Mouse (Mus musculus) embryonic stem cell, embryonic (primary cell): ENCODE data around the gene Selenof.

Experiments used
- CTCF ChIA-PET, 4 experiments: fragments of 300-600 bp in 2 of 4; fragments of 350-600 bp in 2 of 4; sonication (Branson Sonifier 250); formaldehyde crosslinking; loops; one replicate each; lab custom pipeline; 2022; ENCODE audit warnings: inconsistent platforms in 2 of 4; lab: Charles Lee
- POLR2A ChIA-PET, 4 experiments: fragments of 300-600 bp in 2 of 4; fragments of 350-600 bp in 2 of 4; sonication (Branson Sonifier 250); formaldehyde crosslinking; loops; one replicate each; lab custom pipeline; 2022; ENCODE audit warnings: antibody characterized with exemption in 4 of 4, inconsistent platforms in 1 of 4; lab: Charles Lee

The Selenof gene

DNA sequence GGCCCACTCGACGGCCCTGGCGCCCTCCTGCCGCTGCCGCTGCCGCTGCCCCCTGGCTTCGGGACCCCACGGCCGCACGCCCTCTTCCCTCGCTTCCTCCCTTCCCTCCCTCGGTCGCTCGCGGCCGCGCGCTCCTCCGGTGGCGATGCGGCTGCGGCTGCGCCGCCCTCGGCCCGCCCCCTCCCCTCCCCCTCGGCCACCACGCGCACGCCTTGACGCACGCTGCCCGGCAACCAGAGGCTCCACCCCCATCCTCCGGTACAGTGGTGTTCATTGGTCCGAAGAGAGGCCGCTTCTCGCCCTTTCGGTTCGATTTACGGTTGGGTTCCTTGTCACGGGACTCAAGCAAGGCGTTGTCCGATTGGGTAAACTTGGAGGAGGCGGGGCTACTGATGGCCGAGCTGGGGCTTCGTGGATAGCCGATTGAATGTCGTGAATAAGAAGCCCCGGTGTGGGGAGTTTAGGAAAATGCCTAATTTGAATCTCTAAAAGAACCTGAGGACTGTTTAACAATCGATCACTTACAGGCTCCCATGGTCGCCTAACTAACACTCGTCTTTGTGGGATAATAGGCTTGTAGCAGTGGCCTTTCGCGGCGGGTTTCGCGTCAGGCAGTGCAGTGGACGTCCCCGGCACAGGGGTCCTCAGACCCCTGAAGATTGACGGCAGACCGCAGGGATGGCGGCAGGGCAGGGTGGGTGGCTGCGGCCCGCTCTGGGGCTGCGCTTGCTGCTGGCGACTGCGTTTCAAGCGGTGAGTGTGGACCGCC lies at the start of gene Selenof, which contains the start of gene Hs2st1:
Selenof (plus strand) TSS at position 258 of the 769 bp plus-strand sequence.
Hs2st1 (minus strand) TSS at position 135 of the 769 bp plus-strand sequence.
- ChIA-PET CTCF (interaction anchor here in 3 of 4 experiments (0.5 to 1.2 kb wide), 4 partner anchors 103 to 532 kb away, joined by 3 to 5 read pairs (median 4); no protein-coding TSS in a partner anchor), POLR2A (interaction anchor here in 3 of 4 experiments (0.6 to 8.4 kb wide), 56 partner anchors 9 to 1688 kb away, joined by 3 to 60 read pairs (median 4); partner anchors contain the start of gene Odf2l (in 3 of the 3))

- ChIA-PET POLR2A (interaction anchor here in 2 of 4 experiments (1.0 to 1.4 kb wide), 2 partner anchors 9 to 39 kb away, joined by 3 to 4 read pairs; no protein-coding TSS in a partner anchor), CTCF (no interaction called here)
Observed at GRCm38 (mm10) chr3:144527918-144528317, 42.2 kb upstream of the Selenof start.

DNA sequence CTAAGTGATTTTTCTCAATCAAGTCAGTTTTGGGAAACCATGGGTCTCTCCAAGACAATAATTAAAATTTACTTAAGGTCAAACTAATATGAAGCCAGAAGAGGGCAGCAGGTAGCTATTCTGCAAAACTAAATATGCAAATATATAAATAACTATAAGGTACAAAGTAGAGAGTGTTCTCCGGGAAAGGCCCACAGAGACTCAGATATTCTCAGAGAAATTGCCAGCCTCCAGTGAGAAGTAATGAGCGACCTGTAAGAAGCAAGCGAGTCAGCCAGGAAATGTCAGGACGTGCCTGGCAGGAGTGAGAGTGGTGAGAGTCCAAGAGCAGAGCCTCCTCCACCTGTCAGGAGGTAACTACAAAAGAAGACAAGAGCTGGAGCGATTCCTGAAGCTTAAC lies 39.1 kb upstream of the Selenof start:
- POLR2A ChIA-PET, result interaction anchor here in 2 of 4 experiments (1.0 to 1.3 kb wide), 4 partner anchors 10 to 40 kb away, joined by 3 read pairs; partner anchors contain the start of gene Selenof (in 1 of the 2)
- CTCF ChIA-PET, result no interaction called here

DNA sequence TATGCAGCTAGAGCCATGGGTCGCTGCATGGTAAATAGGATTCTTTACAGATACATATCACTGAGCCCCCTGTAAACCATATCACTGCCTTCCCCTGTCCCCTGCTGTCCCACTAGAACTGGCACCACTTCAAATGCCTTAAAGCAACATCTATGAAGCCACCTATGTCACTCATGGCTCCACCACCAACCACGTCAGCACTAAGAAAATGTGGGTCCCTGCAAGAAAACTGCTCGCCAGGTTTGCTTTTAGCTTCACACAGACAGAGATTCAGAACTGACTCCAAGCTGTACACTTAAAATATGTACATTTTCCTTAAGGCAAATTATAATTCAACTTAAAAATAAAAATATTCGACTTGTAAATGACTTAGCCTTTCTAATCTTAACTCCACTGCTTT lies 35.0 kb upstream of the Selenof start:
- POLR2A ChIA-PET, result interaction anchor here in 1 of 4 experiments (2.1 kb wide), 1 partner anchor 35 kb away, joined by 7 read pairs; the partner anchor contains the start of genes Hs2st1 and Selenof
- CTCF ChIA-PET, result interaction anchor here in 1 of 4 experiments (0.6 kb wide), 1 partner anchor 1163 kb away, joined by 5 read pairs; no protein-coding TSS in a partner anchor

- CTCF ChIA-PET, result no interaction called here
- POLR2A ChIA-PET, result interaction anchor here in 1 of 4 experiments (0.6 to 1.5 kb wide), 3 partner anchors 10 to 34 kb away, joined by 3 to 4 read pairs (median 3); no protein-coding TSS in a partner anchor
Observed at GRCm38 (mm10) chr3:144537078-144537855, 32.8 kb upstream of the Selenof start.

GRCm38 (mm10) chr3:144539051-144539450 lies 31.1 kb upstream of the Selenof start:
- POLR2A ChIA-PET, result interaction anchor here in 1 of 4 experiments (1.2 to 2.1 kb wide), 4 partner anchors 12 to 32 kb away, joined by 3 to 6 read pairs (median 4); no protein-coding TSS in a partner anchor
- CTCF ChIA-PET, result no interaction called here

GRCm38 (mm10) chr3:144540805-144541204 lies 29.3 kb upstream of the Selenof start:
- ChIA-PET POLR2A (interaction anchor here in 2 of 4 experiments (0.9 to 2.1 kb wide), 4 partner anchors 10 to 30 kb away, joined by 3 to 6 read pairs (median 4); no protein-coding TSS in a partner anchor), CTCF (interaction anchor here in 1 of 4 experiments (0.7 kb wide), 1 partner anchor 141 kb away, joined by 3 read pairs; no protein-coding TSS in a partner anchor)

DNA sequence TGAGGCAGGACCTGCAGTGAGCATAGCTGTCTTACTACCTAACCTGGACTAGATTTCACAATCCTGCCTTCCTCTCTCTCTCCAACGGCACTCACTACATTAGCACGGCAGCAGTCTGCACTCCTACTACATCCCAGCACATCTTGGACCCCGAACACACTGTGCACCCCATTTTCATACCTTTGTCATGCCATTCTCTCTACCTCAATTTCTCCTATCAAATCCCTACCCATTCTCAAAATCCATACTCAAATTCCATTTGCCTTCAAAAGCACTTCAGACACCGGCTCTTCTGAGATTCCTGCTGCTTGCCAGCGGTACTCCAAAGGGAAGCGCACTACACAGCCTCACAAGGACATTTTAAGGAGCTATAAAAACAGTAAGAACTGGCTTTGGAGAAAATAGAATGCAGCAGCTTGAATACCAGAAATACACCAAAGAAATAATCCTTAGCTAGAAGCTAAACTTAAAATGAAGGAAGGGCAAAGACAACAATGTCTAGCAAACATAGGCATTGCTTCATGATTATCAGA lies 28.1 kb upstream of the Selenof start:
- ChIA-PET POLR2A (interaction anchor here in 2 of 4 experiments (1.1 to 2.3 kb wide), 3 partner anchors 12 to 15 kb away, joined by 3 to 10 read pairs (median 4); no protein-coding TSS in a partner anchor), CTCF (no interaction called here)

GRCm38 (mm10) chr3:144545152-144545551 lies 25.0 kb upstream of the Selenof start:
- ChIA-PET POLR2A (interaction anchor here in 1 of 4 experiments (1.0 kb wide), 1 partner anchor 13 kb away, joined by 3 read pairs; no protein-coding TSS in a partner anchor), CTCF (no interaction called here)

- POLR2A ChIA-PET, result interaction anchor here in 1 of 4 experiments (0.8 to 1.4 kb wide), 2 partner anchors 9 to 20 kb away, joined by 3 read pairs; no protein-coding TSS in a partner anchor
- CTCF ChIA-PET, result no interaction called here
Observed at GRCm38 (mm10) chr3:144545832-144546231, 24.3 kb upstream of the Selenof start.

- POLR2A ChIA-PET, result interaction anchor here in 1 of 4 experiments (0.8 to 1.4 kb wide), 2 partner anchors 9 to 21 kb away, joined by 3 read pairs; no protein-coding TSS in a partner anchor
- CTCF ChIA-PET, result no interaction called here
Observed at GRCm38 (mm10) chr3:144546490-144546889, 23.6 kb upstream of the Selenof start.

GRCm38 (mm10) chr3:144548186-144548845 lies 21.8 kb upstream of the Selenof start:
- ChIA-PET POLR2A (interaction anchor here in 2 of 4 experiments (1.4 to 1.9 kb wide), 2 partner anchors 13 to 20 kb away, joined by 4 to 5 read pairs; no protein-coding TSS in a partner anchor), CTCF (no interaction called here)

DNA sequence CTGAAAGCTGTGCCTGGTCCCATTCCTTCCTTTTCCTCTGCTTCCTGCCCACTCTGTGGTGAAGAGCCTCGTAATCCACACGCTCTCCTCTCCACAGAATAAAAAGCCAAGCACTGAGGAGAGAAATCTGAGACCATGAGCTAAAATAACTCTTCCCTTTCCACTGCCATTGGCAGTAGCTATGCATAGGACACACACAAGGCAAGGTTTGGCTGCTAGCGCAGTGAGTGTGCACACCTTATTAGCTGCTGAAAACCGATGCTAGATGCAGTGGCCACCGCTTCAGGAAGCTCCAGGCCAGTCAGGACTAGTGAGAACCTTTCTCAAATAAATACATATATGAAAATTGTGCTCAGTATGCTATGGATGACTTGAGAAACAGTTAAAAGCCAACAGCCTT lies 20.1 kb upstream of the Selenof start:
- ChIA-PET CTCF (no interaction called here), POLR2A (interaction anchor here in 2 of 4 experiments (0.9 to 1.9 kb wide), 5 partner anchors 11 to 21 kb away, joined by 3 to 5 read pairs (median 4); no protein-coding TSS in a partner anchor)

DNA sequence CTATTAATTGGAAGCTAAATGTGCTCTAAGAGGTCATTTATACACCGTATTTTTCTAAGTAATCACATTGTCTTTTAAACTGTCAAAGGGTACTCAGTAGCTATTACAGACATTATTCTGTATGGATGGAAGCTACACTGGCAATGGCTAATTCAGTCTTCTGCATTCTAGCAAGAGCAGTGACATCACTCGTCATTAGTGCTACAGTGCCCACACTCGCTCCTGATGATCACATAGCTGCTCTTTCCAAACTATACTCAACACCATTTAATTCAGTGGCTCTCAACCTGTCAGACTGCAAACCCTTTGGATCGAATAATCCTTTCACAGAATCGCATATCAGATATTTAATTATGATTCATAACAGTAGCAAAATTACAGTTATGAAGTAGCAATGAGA lies 19.4 kb upstream of the Selenof start:
- ChIA-PET POLR2A (interaction anchor here in 2 of 4 experiments (0.7 to 1.9 kb wide), 7 partner anchors 11 to 36 kb away, joined by 3 to 5 read pairs (median 3); no protein-coding TSS in a partner anchor), CTCF (no interaction called here)

GRCm38 (mm10) chr3:144551416-144551815 lies 18.7 kb upstream of the Selenof start:
- ChIA-PET POLR2A (interaction anchor here in 2 of 4 experiments (0.7 to 6.3 kb wide), 6 partner anchors 12 to 35 kb away, joined by 3 to 60 read pairs (median 4); partner anchors contain the start of genes Hs2st1 (in 2 of the 2) and Selenof (in 2 of the 2)), CTCF (interaction anchor here in 1 of 4 experiments (0.5 kb wide), 1 partner anchor 168 kb away, joined by 3 read pairs; no protein-coding TSS in a partner anchor)

GRCm38 (mm10) chr3:144553942-144554341 lies 16.2 kb upstream of the Selenof start:
- CTCF ChIA-PET, result no interaction called here
- POLR2A ChIA-PET, result interaction anchor here in 3 of 4 experiments (0.7 to 6.3 kb wide), 10 partner anchors 10 to 36 kb away, joined by 3 to 60 read pairs (median 4); partner anchors contain the start of genes Hs2st1 (in 3 of the 3) and Selenof (in 3 of the 3)

GRCm38 (mm10) chr3:144554503-144554902 lies 15.6 kb upstream of the Selenof start:
- CTCF ChIA-PET, result no interaction called here
- POLR2A ChIA-PET, result interaction anchor here in 3 of 4 experiments (0.7 to 6.3 kb wide), 12 partner anchors 8 to 85 kb away, joined by 3 to 60 read pairs (median 4); partner anchors contain the start of genes Hs2st1 (in 3 of the 3) and Selenof (in 3 of the 3)
